Mouse (Mus musculus) central nervous system, embryonic 18 days (tissue): ENCODE measurements around the gene Gm21800. TPM values are rescaled to one million over a fixed set of nuclear protein-coding genes. Genes with fewer than 3 reads are reported as not detected.

Experiments used
- polyA plus RNA-seq: library from polyadenylated mRNA; depleted of rRNA; stranded (reverse); fragments of >200 nt; gene quantifications from 2 replicates; pipeline ENCODE4 v1.2.3, GENCODE M21; 2012; rRNA removed

Gm21800 gene
- polyA plus RNA-seq = not detected in 2 replicates

DNA sequence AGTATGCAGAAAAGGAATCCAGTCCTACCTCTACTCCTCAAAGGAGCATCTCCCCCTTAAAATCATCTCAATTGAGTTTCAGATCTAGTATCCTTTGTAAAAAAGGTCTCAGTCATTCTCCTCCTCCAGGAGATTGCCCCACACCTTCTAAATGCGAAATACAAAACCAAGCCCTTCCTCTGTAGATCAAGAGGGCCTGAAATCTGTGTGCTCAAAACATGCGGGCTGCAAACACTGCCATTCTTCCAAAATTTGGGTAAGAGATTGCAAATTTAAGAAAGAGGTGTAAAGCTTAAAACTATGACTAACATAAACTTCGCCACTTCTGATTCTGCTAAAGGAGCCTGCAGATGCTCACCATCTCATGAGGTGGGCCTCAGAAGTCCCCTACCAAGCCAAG lies at the start of gene Gm21800:
Gene Gm21800 (plus strand): TSS at position 301 of the 400 bp plus-strand sequence.

